Comparison of ENCODE assay signal across 16 mouse cellular contexts in genomic region chr7:49280427-49280826, GRCm38 (mm10).
DNase-seq lines count a peak whose midpoint lies in the region.
"Had no signal": no experiment of that assay in that cellular context is flagged by ENCODE, and none has a peak within 500 bp of the region (broad histone marks: within the 10 kb centered on the region; RNA-seq: fewer than 3 reads in every experiment).

No protein-coding gene starts in this region.

- intact Hi-C loops in left cerebral cortex, postnatal 4 days (cut with DNase I), result no loop called here

- peak; percentile 38 to 48 for DNase-seq in lung, adult 18-20 months
- DNase-seq in lung, postnatal 4 days, result no peak
- peak; percentile 42 for DNase-seq in ovary, adult 18-20 months (ENCODE audit: low spot score)
- DNase-seq in ovary, postnatal 14 days (ENCODE audit: low spot score), result no peak
- DNase-seq in fat pad, adult 2 months (ENCODE audit: extremely low read depth, low read depth, low spot score), result peak; percentile 65
- peak; percentile 21 for DNase-seq in lung, postnatal 25 days (ENCODE audit: low spot score)
- no peak for DNase-seq in left cerebral cortex, postnatal 4 days
- DNase-seq: adrenal gland, postnatal 10 days; B cell, adult 2 months; cerebellum, adult 18-20 months; cerebellum, adult 9-10 months; cerebellum, postnatal 14 days; gastrocnemius, postnatal 36 days; heart, adult 2 months; heart, postnatal 14 days; heart, postnatal 4 days had no signal

Comparison
In these comparisons a context has a peak if more than half of its experiments do, and no peak if none do; other contexts are left out.
1. DNase-seq: peak in lung, adult 18-20 months (2 of 2), ovary, adult 18-20 months (single experiment), fat pad, adult 2 months (single experiment) and lung, postnatal 25 days (single experiment); none in lung, postnatal 4 days (0 of 2), ovary, postnatal 14 days (single experiment) and left cerebral cortex, postnatal 4 days (single experiment).